Mouse (Mus musculus): ENCODE measurements at regions not wholly inside any gene's neighbourhood (a gene's known extent, or its start where the extent isn't known, plus 50 kb on each side); places are given as distances from the start of the nearest gene placed in this dataset.
A peak's percentile ranks its signal among the peaks of the same experiment; 100 is the strongest.

- 19% methylated on average over 2 of the region's 2 CpGs for WGBS
- H3K4me2 ChIP-seq (ENCODE audit: low read length), result no peak overlapping the region
- no peak overlapping the region for H3K27ac ChIP-seq (replicated peaks; ENCODE audit: low read depth, low read length)
- ATAC-seq (ENCODE audit: low FRiP score, low TSS enrichment) (no peak), DNase-seq (peak; percentile 31)
- H3K4me3 ChIP-seq (replicated peaks; ENCODE audit: low read depth, low read length), result no peak overlapping the region
- H3K4me1 ChIP-seq (ENCODE audit: control insufficient read depth, insufficient read depth, low read length), result 0 out of 2 replicates have a peak, but pooled peaks cover 3% of the 10 kb centered on the region
- H3K9ac ChIP-seq (replicated peaks; ENCODE audit: low read length), result no peak overlapping the region
- H3K27me3 ChIP-seq (ENCODE audit: control insufficient read depth, insufficient read depth, low read length), result peaks cover 11% of the 10 kb centered on the region; the same call in 1 of the 2 replicates
- no peaks in the 10 kb centered on the region for H3K36me3 ChIP-seq (ENCODE audit: control insufficient read depth, insufficient read depth, low read length)
- H3K9me3 ChIP-seq (ENCODE audit: control insufficient read depth, low read length), result no peaks in the 10 kb centered on the region
Measured at GRCm38 (mm10) chr17:4673271-4673670, 320.9 kb upstream of the Arid1b start.

GRCm38 (mm10) chr17:4706421-4706820 lies 287.7 kb upstream of the Arid1b start:
- WGBS, result 91% methylated on average over 1 of the region's 1 CpGs
- ATAC-seq (ENCODE audit: low FRiP score, low TSS enrichment), result no peak
- Histone ChIP-seq H3K4me2 (ENCODE audit: low read length) (no peak overlapping the region), H3K4me1 (ENCODE audit: control insufficient read depth, insufficient read depth, low read length) (no peaks in the 10 kb centered on the region), H3K9me3 (ENCODE audit: control insufficient read depth, low read length) (no peaks in the 10 kb centered on the region), H3K4me3 (replicated peaks; ENCODE audit: low read depth, low read length) (no peak overlapping the region), H3K36me3 (ENCODE audit: control insufficient read depth, insufficient read depth, low read length) (no peaks in the 10 kb centered on the region), H3K27ac (replicated peaks; ENCODE audit: low read depth, low read length) (no peak overlapping the region), H3K9ac (replicated peaks; ENCODE audit: low read length) (no peak overlapping the region), H3K27me3 (ENCODE audit: control insufficient read depth, insufficient read depth, low read length) (no peaks in the 10 kb centered on the region)
- no peak for DNase-seq

- no peaks in the 10 kb centered on the region for H3K27me3 ChIP-seq (ENCODE audit: control insufficient read depth, insufficient read depth, low read length)
- 96% methylated on average over 4 of the region's 4 CpGs for WGBS
- no peaks in the 10 kb centered on the region for H3K4me1 ChIP-seq (ENCODE audit: control insufficient read depth, insufficient read depth, low read length)
- H3K4me2 ChIP-seq (ENCODE audit: low read length), result no peak overlapping the region
- H3K9me3 ChIP-seq (ENCODE audit: control insufficient read depth, low read length), result no peaks in the 10 kb centered on the region
- no peak overlapping the region for H3K4me3 ChIP-seq (replicated peaks; ENCODE audit: low read depth, low read length)
- ATAC-seq (ENCODE audit: low FRiP score, low TSS enrichment) (no peak), DNase-seq (no peak)
- no peak overlapping the region for H3K9ac ChIP-seq (replicated peaks; ENCODE audit: low read length)
- H3K36me3 ChIP-seq (ENCODE audit: control insufficient read depth, insufficient read depth, low read length), result no peaks in the 10 kb centered on the region
- H3K27ac ChIP-seq (replicated peaks; ENCODE audit: low read depth, low read length), result no peak overlapping the region
Measured at GRCm38 (mm10) chr17:4721061-4721460, 273.1 kb upstream of the Arid1b start.

DNA sequence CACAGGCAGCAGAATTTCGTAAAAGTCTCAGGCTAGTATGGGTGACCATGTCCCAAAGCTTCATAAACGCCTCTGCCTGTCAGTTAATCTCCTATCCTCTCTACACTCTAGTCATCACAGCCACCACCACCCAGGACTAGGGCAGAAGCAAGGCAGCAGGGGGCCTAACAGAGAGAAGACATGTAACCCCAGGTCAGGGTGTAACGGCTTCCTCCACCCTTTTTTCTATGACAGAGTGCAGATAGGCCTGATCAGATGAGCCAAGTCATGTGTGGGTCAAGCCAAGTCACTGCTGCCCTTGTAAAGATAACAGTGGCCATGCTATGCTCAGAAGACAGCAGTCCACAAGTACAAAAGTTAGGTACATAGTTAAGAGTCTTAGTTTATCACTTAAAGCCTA lies 270.1 kb upstream of the Arid1b start:
- 84% methylated on average over 3 of the region's 3 CpGs for WGBS
- no peak for ATAC-seq (ENCODE audit: low FRiP score, low TSS enrichment)
- H3K4me2 ChIP-seq (ENCODE audit: low read length), result no peak overlapping the region
- no peaks in the 10 kb centered on the region for H3K27me3 ChIP-seq (ENCODE audit: control insufficient read depth, insufficient read depth, low read length)
- H3K4me1 ChIP-seq (ENCODE audit: control insufficient read depth, insufficient read depth, low read length), result no peaks in the 10 kb centered on the region
- no peaks in the 10 kb centered on the region for H3K9me3 ChIP-seq (ENCODE audit: control insufficient read depth, low read length)
- H3K9ac ChIP-seq (replicated peaks; ENCODE audit: low read length), result no peak overlapping the region
- DNase-seq, result no peak
- no peaks in the 10 kb centered on the region for H3K36me3 ChIP-seq (ENCODE audit: control insufficient read depth, insufficient read depth, low read length)
- no peak overlapping the region for H3K4me3 ChIP-seq (replicated peaks; ENCODE audit: low read depth, low read length)
- H3K27ac ChIP-seq (replicated peaks; ENCODE audit: low read depth, low read length), result no peak overlapping the region

GRCm38 (mm10) chr17:4726331-4726741 lies 267.8 kb upstream of the Arid1b start:
- peak; percentile 31 for DNase-seq
- H3K4me2 ChIP-seq (ENCODE audit: low read length), result no peak overlapping the region
- H3K9ac ChIP-seq (replicated peaks; ENCODE audit: low read length), result no peak overlapping the region
- no peaks in the 10 kb centered on the region for H3K27me3 ChIP-seq (ENCODE audit: control insufficient read depth, insufficient read depth, low read length)
- H3K4me3 ChIP-seq (replicated peaks; ENCODE audit: low read depth, low read length), result no peak overlapping the region
- no peaks in the 10 kb centered on the region for H3K36me3 ChIP-seq (ENCODE audit: control insufficient read depth, insufficient read depth, low read length)
- 77% methylated on average over 12 of the region's 12 CpGs for WGBS
- no peaks in the 10 kb centered on the region for H3K4me1 ChIP-seq (ENCODE audit: control insufficient read depth, insufficient read depth, low read length)
- H3K27ac ChIP-seq (replicated peaks; ENCODE audit: low read depth, low read length), result no peak overlapping the region
- no peaks in the 10 kb centered on the region for H3K9me3 ChIP-seq (ENCODE audit: control insufficient read depth, low read length)
- no peak for ATAC-seq (ENCODE audit: low FRiP score, low TSS enrichment)

DNA sequence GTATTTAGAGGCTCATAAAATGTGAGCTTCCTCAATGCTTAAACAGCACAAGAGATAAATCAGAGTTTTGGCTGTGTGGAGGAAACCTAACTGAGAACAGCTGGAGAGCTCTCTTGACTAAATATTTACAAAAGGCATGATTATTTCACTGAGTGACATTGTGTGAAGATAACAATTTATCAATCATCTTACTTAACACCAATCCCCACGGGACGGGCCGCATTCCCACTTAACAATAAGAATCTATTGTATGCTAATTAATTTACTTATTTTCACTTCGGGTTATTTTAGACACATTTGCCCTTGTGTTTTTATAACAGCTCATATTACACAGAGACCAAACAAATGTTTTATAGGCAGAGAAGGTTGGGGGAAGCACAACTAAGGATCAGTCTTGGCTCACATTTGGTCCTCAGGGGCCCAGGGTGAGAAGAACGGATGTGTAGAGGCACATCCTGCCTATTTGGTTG lies 259.7 kb upstream of the Arid1b start:
- Histone ChIP-seq H3K4me1 (ENCODE audit: control insufficient read depth, insufficient read depth, low read length) (peaks cover 5% of the 10 kb centered on the region), H3K27me3 (ENCODE audit: control insufficient read depth, insufficient read depth, low read length) (no peaks in the 10 kb centered on the region), H3K27ac (replicated peaks; ENCODE audit: low read depth, low read length) (no peak overlapping the region), H3K9me3 (ENCODE audit: control insufficient read depth, low read length) (no peaks in the 10 kb centered on the region), H3K9ac (replicated peaks; ENCODE audit: low read length) (no peak overlapping the region), H3K4me3 (replicated peaks; ENCODE audit: low read depth, low read length) (no peak overlapping the region), H3K4me2 (ENCODE audit: low read length) (no peak overlapping the region), H3K36me3 (ENCODE audit: control insufficient read depth, insufficient read depth, low read length) (no peaks in the 10 kb centered on the region)
- 86% methylated on average over 5 of the region's 5 CpGs for WGBS
- ATAC-seq (ENCODE audit: low FRiP score, low TSS enrichment), result no peak
- no peak for DNase-seq

- no peak for ATAC-seq (ENCODE audit: low FRiP score, low TSS enrichment)
Measured at GRCm38 (mm10) chr17:4735185-4735584, 258.9 kb upstream of the Arid1b start.

DNA sequence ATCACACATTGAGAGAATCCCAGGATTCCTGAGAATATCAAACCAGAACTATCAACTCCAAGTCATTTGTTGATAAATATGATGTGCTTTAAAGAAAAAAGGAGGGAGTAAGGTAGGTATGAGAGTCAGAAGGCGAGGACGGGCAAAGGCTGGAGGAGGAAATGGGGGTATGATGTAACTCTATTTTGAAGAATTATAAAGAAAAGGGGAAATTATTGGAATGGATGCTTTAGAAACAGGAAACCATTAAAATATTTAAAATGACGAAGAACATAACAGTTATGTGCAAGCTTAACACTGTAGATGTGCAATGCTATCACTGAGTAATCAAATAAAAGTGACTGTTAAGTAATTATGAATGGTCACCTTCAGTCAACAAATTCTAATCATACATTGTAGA lies 257.4 kb upstream of the Arid1b start:
- H3K4me2 ChIP-seq (ENCODE audit: low read length), result no peak overlapping the region
- H3K27ac ChIP-seq (replicated peaks; ENCODE audit: low read depth, low read length), result no peak overlapping the region
- H3K36me3 ChIP-seq (ENCODE audit: control insufficient read depth, insufficient read depth, low read length), result no peaks in the 10 kb centered on the region
- 93% methylated on average over 3 of the region's 3 CpGs for WGBS
- no peak overlapping the region for H3K9ac ChIP-seq (replicated peaks; ENCODE audit: low read length)
- DNase-seq (no peak), ATAC-seq (ENCODE audit: low FRiP score, low TSS enrichment) (no peak)
- H3K4me1 ChIP-seq (ENCODE audit: control insufficient read depth, insufficient read depth, low read length), result peaks cover 9% of the 10 kb centered on the region
- H3K9me3 ChIP-seq (ENCODE audit: control insufficient read depth, low read length), result no peaks in the 10 kb centered on the region
- H3K27me3 ChIP-seq (ENCODE audit: control insufficient read depth, insufficient read depth, low read length), result no peaks in the 10 kb centered on the region
- no peak overlapping the region for H3K4me3 ChIP-seq (replicated peaks; ENCODE audit: low read depth, low read length)

More at GRCm38 (mm10) chr17:4735185-4735584, 258.9 kb upstream of the Arid1b start:
- no peak overlapping the region for H3K4me3 ChIP-seq (replicated peaks; ENCODE audit: low read depth, low read length)
- H3K36me3 ChIP-seq (ENCODE audit: control insufficient read depth, insufficient read depth, low read length), result no peaks in the 10 kb centered on the region
- no peak overlapping the region for H3K27ac ChIP-seq (replicated peaks; ENCODE audit: low read depth, low read length)
- H3K4me2 ChIP-seq (ENCODE audit: low read length), result no peak overlapping the region
- H3K27me3 ChIP-seq (ENCODE audit: control insufficient read depth, insufficient read depth, low read length), result no peaks in the 10 kb centered on the region
- no peak overlapping the region for H3K9ac ChIP-seq (replicated peaks; ENCODE audit: low read length)
- H3K4me1 ChIP-seq (ENCODE audit: control insufficient read depth, insufficient read depth, low read length), result peaks cover 5% of the 10 kb centered on the region
- no peak for DNase-seq
- 56% methylated on average over 1 of the region's 1 CpGs for WGBS
- no peaks in the 10 kb centered on the region for H3K9me3 ChIP-seq (ENCODE audit: control insufficient read depth, low read length)

GRCm38 (mm10) chr17:4738717-4739485 lies 255.2 kb upstream of the Arid1b start:
- no peaks in the 10 kb centered on the region for H3K9me3 ChIP-seq (ENCODE audit: control insufficient read depth, low read length)
- WGBS, result 7% methylated on average over 7 of the region's 7 CpGs
- no peak overlapping the region for H3K9ac ChIP-seq (replicated peaks; ENCODE audit: low read length)
- peaks cover 9% of the 10 kb centered on the region for H3K4me1 ChIP-seq (ENCODE audit: control insufficient read depth, insufficient read depth, low read length)
- H3K4me3 ChIP-seq (replicated peaks; ENCODE audit: low read depth, low read length), result no peak overlapping the region
- H3K36me3 ChIP-seq (ENCODE audit: control insufficient read depth, insufficient read depth, low read length), result no peaks in the 10 kb centered on the region
- no peak overlapping the region for H3K4me2 ChIP-seq (ENCODE audit: low read length)
- no peak for DNase-seq
- ATAC-seq (ENCODE audit: low FRiP score, low TSS enrichment), result no peak
- H3K27me3 ChIP-seq (ENCODE audit: control insufficient read depth, insufficient read depth, low read length), result no peaks in the 10 kb centered on the region
- no peak overlapping the region for H3K27ac ChIP-seq (replicated peaks; ENCODE audit: low read depth, low read length)

All from midbrain, embryonic 14.5 days (tissue).